Mouse (Mus musculus): ENCODE results near the gene Auh. TPM values are rescaled to one million over a fixed set of nuclear protein-coding genes. Genes with fewer than 3 reads are reported as not detected.

The Auh gene
- total and polyA plus RNA-seq, 3 experiments, result 68.5 to 191 (median 74.1) TPM

DNA sequence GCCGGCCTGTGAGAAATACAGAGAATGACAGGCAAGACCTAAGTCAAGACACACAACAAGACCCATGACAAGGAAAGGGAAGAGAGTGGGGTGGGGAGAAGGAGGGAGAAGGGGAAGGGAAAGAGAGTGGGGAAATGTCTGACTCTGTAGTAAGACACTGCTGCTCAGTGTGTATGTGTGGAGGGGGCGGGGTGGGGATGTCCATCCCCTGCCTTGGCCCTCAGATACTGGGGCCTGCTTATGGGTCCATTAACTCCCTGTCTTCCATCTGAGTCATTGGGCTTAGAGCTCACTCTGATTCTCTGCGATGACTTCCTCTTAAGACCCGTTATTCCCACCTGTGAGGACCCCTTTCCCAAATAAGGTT lies 45.5 kb downstream of the Auh start:
- Histone ChIP-seq H3K36me3 (replicated peaks in 1 of 2; ENCODE audit: control insufficient read depth in 1 of 2, insufficient read depth in 1 of 2, low read length in 1 of 2) (peaks cover 36 to 74% of the 10 kb centered on the region in 2 experiments), H3K4me1 (ENCODE audit: control insufficient read depth in 1 of 2, insufficient read depth in 2 of 2) (peaks cover 2 to 9% of the 10 kb centered on the region in 2 experiments; a peak in 2 of 4 replicates), H3K9me3 (replicated peaks; ENCODE audit: low read length) (no peaks in the 10 kb centered on the region), H3K79me2 (replicated peaks; ENCODE audit: control insufficient read depth, extremely low read depth, insufficient read depth, poor library complexity, severe bottlenecking) (no peaks in the 10 kb centered on the region), H3K4me3 (replicated peaks in 1 of 3; ENCODE audit: low read depth in 2 of 3, low read length in 2 of 3, poor library complexity in 1 of 3) (no peak overlapping the region), H3K27me3 (replicated peaks) (no peaks in the 10 kb centered on the region), H3K9ac (ENCODE audit: insufficient read depth, low read depth) (no peak overlapping the region), H3K27ac (ENCODE audit: insufficient read depth, low read depth) (no peak overlapping the region), H3K4me2 (ENCODE audit: insufficient read depth, low read depth, poor library complexity, severe bottlenecking) (no peak overlapping the region)
- TF ChIP-seq POLR2AphosphoS2 (IDR thresholded peaks at IDR 0.05; ENCODE audit: low read depth, low read length), result no peak
- TF ChIP-seq UBTF (IDR thresholded peaks at IDR 0.05; ENCODE audit: low read depth, low read length), result no peak
- TF ChIP-seq ETS1 (conservative IDR thresholded peaks at IDR 0.05; ENCODE audit: low read depth, low read length), result no peak
- no peak for TF ChIP-seq USF2 (conservative IDR thresholded peaks at IDR 0.05; ENCODE audit: low read depth, low read length)
- TF ChIP-seq CHD1 (IDR thresholded peaks at IDR 0.05; ENCODE audit: low read depth, low read length), result no peak
- TF ChIP-seq EP300 (IDR thresholded peaks at IDR 0.05; ENCODE audit: low read length), result no peak
- TF ChIP-seq TCF12 (IDR thresholded peaks at IDR 0.05; ENCODE audit: low read depth, low read length), result no peak
- TF ChIP-seq IRF4 (IDR thresholded peaks at IDR 0.05; ENCODE audit: low read depth, low read length), result no peak
- no peak for TF ChIP-seq GABPA (IDR thresholded peaks at IDR 0.05; ENCODE audit: insufficient replicate concordance, low read depth, low read length)
- no peak for TF ChIP-seq BHLHE40 (IDR thresholded peaks at IDR 0.05; ENCODE audit: low read depth, low read length)
- TF ChIP-seq SMC3 (IDR thresholded peaks at IDR 0.05; ENCODE audit: low read depth, low read length), result no peak
- no peak for TF ChIP-seq NELFE (IDR thresholded peaks at IDR 0.05; ENCODE audit: low read depth, low read length)
- DNase-seq (ENCODE audit: extremely low read depth), result no peak
- in situ Hi-C loops (cut with MboI; ENCODE audit: low pct_ligation_motif_present, low pct_unique_long_range_greater_than_20kb, low sequenced_read_pairs), result no loop called here
- dilution Hi-C loops (cut with MboI; ENCODE audit: extremely low pct_ligation_motif_present, extremely low pct_unique_long_range_greater_than_20kb, low sequenced_read_pairs), result no loop called here

GRCm38 (mm10) chr13:52883084-52883959 lies 46.2 kb downstream of the Auh start:
- no peaks in the 10 kb centered on the region for H3K27me3 ChIP-seq (replicated peaks)
- H3K9ac ChIP-seq (ENCODE audit: insufficient read depth, low read depth), result no peak overlapping the region
- no peak overlapping the region for H3K4me3 ChIP-seq (replicated peaks in 1 of 3; ENCODE audit: low read depth in 2 of 3, low read length in 2 of 3, poor library complexity in 1 of 3)
- H3K4me2 ChIP-seq (ENCODE audit: insufficient read depth, low read depth, poor library complexity, severe bottlenecking), result no peak overlapping the region
- no peak overlapping the region for H3K27ac ChIP-seq (ENCODE audit: insufficient read depth, low read depth)
- in situ Hi-C loops (cut with MboI; ENCODE audit: low pct_ligation_motif_present, low pct_unique_long_range_greater_than_20kb, low sequenced_read_pairs) (no loop called here), dilution Hi-C loops (cut with MboI; ENCODE audit: extremely low pct_ligation_motif_present, extremely low pct_unique_long_range_greater_than_20kb, low sequenced_read_pairs) (no loop called here)
- peaks cover 34 to 72% of the 10 kb centered on the region in 2 experiments for H3K36me3 ChIP-seq (replicated peaks in 1 of 2; ENCODE audit: control insufficient read depth in 1 of 2, insufficient read depth in 1 of 2, low read length in 1 of 2)
- TF ChIP-seq NELFE (IDR thresholded peaks at IDR 0.05; ENCODE audit: low read depth, low read length) (no peak), MYC (IDR thresholded peaks at IDR 0.05; ENCODE audit: low read depth, low read length) (no peak), MXI1 (IDR thresholded peaks at IDR 0.05; ENCODE audit: low read depth, low read length) (no peak), KAT2A (IDR thresholded peaks at IDR 0.05; ENCODE audit: insufficient replicate concordance, low read length) (no peak), RCOR1 (conservative IDR thresholded peaks at IDR 0.05; ENCODE audit: low read depth, low read length) (no peak), ELF1 (IDR thresholded peaks at IDR 0.05; ENCODE audit: low read depth, low read length) (no peak), MAZ (IDR thresholded peaks at IDR 0.05; ENCODE audit: low read depth, low read length) (no peak), TBP (conservative IDR thresholded peaks at IDR 0.05; ENCODE audit: low read depth, low read length) (no peak), CHD2 (IDR thresholded peaks at IDR 0.05; ENCODE audit: low read length) (no peak), SMC3 (IDR thresholded peaks at IDR 0.05; ENCODE audit: low read depth, low read length) (no peak), BHLHE40 (IDR thresholded peaks at IDR 0.05; ENCODE audit: low read depth, low read length) (no peak), POLR2AphosphoS2 (IDR thresholded peaks at IDR 0.05; ENCODE audit: low read depth, low read length) (no peak), HCFC1 (IDR thresholded peaks at IDR 0.05; ENCODE audit: low read depth, low read length) (no peak), IRF4 (IDR thresholded peaks at IDR 0.05; ENCODE audit: low read depth, low read length) (no peak)
- H3K9me3 ChIP-seq (replicated peaks; ENCODE audit: low read length), result no peaks in the 10 kb centered on the region
- no peaks in the 10 kb centered on the region for H3K79me2 ChIP-seq (replicated peaks; ENCODE audit: control insufficient read depth, extremely low read depth, insufficient read depth, poor library complexity, severe bottlenecking)
- H3K4me1 ChIP-seq (ENCODE audit: control insufficient read depth in 1 of 2, insufficient read depth in 2 of 2), result peaks cover 2 to 9% of the 10 kb centered on the region in 2 experiments; a peak in 2 of 4 replicates
- no peak for DNase-seq (ENCODE audit: extremely low read depth)
